Mouse (Mus musculus) T-helper 17 cell (primary cell): Measurements from ENCODE around the gene Rab3gap1.

Experiments
- in situ Hi-C, 2 experiments: fragments of 300-600 bp; cut with MboI, MseI; formaldehyde crosslinking; loops; 1 replicate in 1 of 2; 2 replicates in 1 of 2; pipeline ENCODE4 v1.15.1; 2025; ENCODE audit warnings: high pct_unique_total_duplicates in 2 of 2

The Rab3gap1 gene

GRCm38 (mm10) chr1:127868300-127869261, at the start of gene Rab3gap1:
TSS of gene Rab3gap1 (plus strand) at chr1:127868773.
- in situ Hi-C loops, result no loop called here

DNA sequence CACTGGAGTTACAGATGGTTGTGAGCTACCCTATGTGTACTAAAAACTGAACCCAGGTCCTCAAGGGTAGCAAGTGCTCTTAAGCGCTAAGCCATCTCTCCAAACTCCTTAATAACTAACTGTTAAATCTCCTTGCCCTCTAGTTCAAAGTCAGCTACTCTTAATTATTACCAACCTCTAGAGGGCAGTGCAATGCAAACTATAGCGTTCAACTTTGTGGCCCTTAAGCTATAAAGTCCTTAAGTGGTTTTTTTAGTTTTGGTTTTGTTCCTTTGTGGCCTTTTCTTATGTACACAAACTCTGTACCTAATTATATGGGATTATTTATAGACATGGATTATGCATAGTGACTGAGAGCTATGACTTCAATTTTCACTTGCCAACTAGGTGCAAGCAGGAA, 41.2 kb upstream of the Rab3gap1 start:
- in situ Hi-C loops, result loop anchor here in 1 of 2 experiments (5.0 kb wide), 1 partner anchor 85 kb away; no protein-coding TSS in a partner anchor

- in situ Hi-C loops, result no loop called here
These were observed 38.2 kb upstream of the Rab3gap1 start for GRCm38 (mm10) chr1:127830215-127830921.

DNA sequence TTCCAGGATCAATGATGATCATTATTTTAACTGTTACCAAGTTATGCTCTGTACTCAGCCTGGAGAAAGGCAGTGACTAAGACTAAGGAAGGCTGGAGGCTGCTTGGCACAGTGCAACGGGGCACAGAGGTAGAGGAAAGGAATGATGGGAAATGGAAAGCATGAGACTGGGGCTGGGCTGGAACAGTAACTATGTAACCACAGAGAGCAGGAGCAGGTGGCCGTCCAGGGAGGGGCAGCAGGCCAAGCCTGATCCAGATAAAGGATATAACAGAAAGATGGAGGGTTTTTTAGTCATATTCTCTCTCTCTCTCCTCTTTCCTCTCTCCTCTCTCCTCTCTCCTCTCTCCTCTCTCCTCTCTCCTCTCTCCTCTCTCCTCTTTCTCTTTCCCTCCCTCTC, 34.9 kb upstream of the Rab3gap1 start:
- in situ Hi-C loops, result no loop called here

GRCm38 (mm10) chr1:127834202-127834601, 34.4 kb upstream of the Rab3gap1 start:
- in situ Hi-C loops, result no loop called here

GRCm38 (mm10) chr1:127836619-127837018, 32.0 kb upstream of the Rab3gap1 start:
- in situ Hi-C loops, result no loop called here

- in situ Hi-C loops, result no loop called here
These were observed 30.0 kb upstream of the Rab3gap1 start for GRCm38 (mm10) chr1:127838602-127839001.

DNA sequence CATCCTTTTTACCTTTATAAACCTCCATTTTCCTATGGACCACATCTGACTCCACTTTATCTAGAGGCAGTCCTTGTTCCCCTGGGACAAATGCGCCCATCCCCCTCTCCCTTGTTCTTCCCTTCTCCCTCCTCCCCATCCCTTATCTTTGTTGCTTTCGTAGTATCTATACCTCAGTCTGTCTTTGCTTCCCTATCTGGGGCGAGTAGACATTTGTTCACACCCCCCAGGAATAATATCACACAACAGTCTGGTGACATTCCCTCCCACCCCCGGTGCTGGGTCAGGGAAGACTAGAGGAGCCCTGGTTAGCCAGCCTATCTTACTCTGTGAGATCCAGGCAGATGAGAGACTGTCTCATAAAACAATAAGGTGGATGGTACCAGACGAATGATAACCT, 23.1 kb upstream of the Rab3gap1 start:
- in situ Hi-C loops, result no loop called here

GRCm38 (mm10) chr1:127850075-127850610, 18.4 kb upstream of the Rab3gap1 start:
- in situ Hi-C loops, result no loop called here

- in situ Hi-C loops, result no loop called here
These were observed 13.9 kb upstream of the Rab3gap1 start, which contains the start of gene Map3k19 for GRCm38 (mm10) chr1:127854486-127855222. TSS of gene Map3k19 (minus strand) at chr1:127855031.

- in situ Hi-C loops, result no loop called here
These were observed 9.5 kb upstream of the Rab3gap1 start for GRCm38 (mm10) chr1:127858945-127859648.

GRCm38 (mm10) chr1:127859799-127860400, 8.7 kb upstream of the Rab3gap1 start:
- in situ Hi-C loops, result no loop called here

GRCm38 (mm10) chr1:127860492-127860891, 8.1 kb upstream of the Rab3gap1 start:
- in situ Hi-C loops, result no loop called here

DNA sequence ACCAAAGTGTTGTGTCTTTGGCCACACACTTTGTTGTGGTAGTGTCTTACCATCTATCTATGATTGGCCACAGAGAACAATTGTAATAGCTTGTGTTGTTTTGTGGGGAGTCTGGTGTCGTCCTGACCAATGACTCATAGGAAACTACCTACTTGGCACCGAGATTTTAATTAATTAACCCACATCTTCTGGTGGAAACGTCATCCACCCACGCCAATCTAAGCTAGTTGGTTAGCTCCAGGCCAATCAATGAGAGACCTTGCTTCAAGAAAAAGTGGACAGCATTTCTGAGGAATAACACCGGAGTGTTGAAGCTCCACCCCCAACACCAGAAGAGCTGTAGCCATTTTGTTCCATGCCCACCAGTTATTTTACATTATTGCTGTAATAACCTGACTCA, 6.7 kb upstream of the Rab3gap1 start:
- in situ Hi-C loops, result no loop called here

GRCm38 (mm10) chr1:127863806-127864205, 4.8 kb upstream of the Rab3gap1 start:
- in situ Hi-C loops, result no loop called here

GRCm38 (mm10) chr1:127869276-127869675, 703 bp downstream of the Rab3gap1 start:
- in situ Hi-C loops, result no loop called here

DNA sequence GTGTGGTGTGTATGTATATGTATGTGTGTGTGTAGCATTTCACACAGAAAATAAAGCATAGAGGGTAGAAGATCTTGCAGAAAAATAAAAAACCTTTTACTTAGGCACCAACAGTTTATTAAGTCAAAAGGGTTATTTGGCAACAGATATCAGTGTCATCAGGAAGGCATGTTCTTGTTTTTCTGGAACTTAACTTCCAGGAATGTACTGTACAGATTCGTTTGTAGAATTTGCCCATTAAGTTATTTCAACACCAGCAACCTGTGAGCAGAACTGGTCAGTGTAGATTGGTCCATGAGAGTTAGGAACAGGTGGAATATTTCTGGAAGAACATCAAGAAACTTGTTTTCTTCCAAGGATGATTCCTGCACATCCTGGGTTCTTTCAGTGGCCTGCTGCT, 30.8 kb downstream of the Rab3gap1 start:
- in situ Hi-C loops, result no loop called here

- in situ Hi-C loops, result no loop called here
These were observed 36.3 kb downstream of the Rab3gap1 start for GRCm38 (mm10) chr1:127904774-127905385.

GRCm38 (mm10) chr1:127913116-127913515, 44.5 kb downstream of the Rab3gap1 start:
- in situ Hi-C loops, result loop anchor here in 1 of 2 experiments (5.0 kb wide), 1 partner anchor 86 kb away; no protein-coding TSS in a partner anchor

- in situ Hi-C loops, result no loop called here
These were observed 46.7 kb downstream of the Rab3gap1 start for GRCm38 (mm10) chr1:127915316-127915715.
